Mouse (Mus musculus) midbrain, embryonic 12.5 days (tissue): ENCODE results near the gene Ccl28. TPM values are rescaled to one million over a fixed set of nuclear protein-coding genes. Genes with fewer than 3 reads are reported as not detected.
"Not testable (repeated sequence)": the region's sequence is repeated elsewhere in the genome, so short reads cannot be mapped to it uniquely, and the experiment has no call there.

ENCODE experiments used
- ATAC-seq: fragments of 200-750 bp; cut with Nextera tagmentation; 2 replicates; pipeline ENCODE4 v1.8.0; 2017; ENCODE audit warnings: low read depth, moderate TSS enrichment, moderate library complexity; ENCODE audit not compliant: low FRiP score
- H3K27ac ChIP-seq: fragments of 300-500 bp; sonication (generic); replicated peaks from 2 replicates; pipeline ENCODE4 v1.5.1; 2016; ENCODE audit warnings: mild to moderate bottlenecking
- H3K27me3 ChIP-seq: fragments of 300-500 bp; sonication (generic); 2 replicates; pipeline ENCODE4 v1.6.1; 2016; ENCODE audit warnings: mild to moderate bottlenecking
- H3K36me3 ChIP-seq: fragments of 300-500 bp; sonication (generic); 2 replicates; pipeline ENCODE4 v1.6.1; 2016
- H3K4me1 ChIP-seq: fragments of 300-500 bp; sonication (generic); 2 replicates; pipeline ENCODE4 v1.6.1; 2016
- H3K4me2 ChIP-seq: fragments of 300-500 bp; sonication (generic); replicated peaks from 2 replicates; pipeline ENCODE4 v1.6.1; 2016; ENCODE audit warnings: mild to moderate bottlenecking, moderate library complexity
- H3K4me3 ChIP-seq: fragments of 300-500 bp; sonication (generic); 2 replicates; pipeline ENCODE4 v1.5.1; 2016; ENCODE audit warnings: mild to moderate bottlenecking
- H3K9ac ChIP-seq: fragments of 300-500 bp; sonication (generic); replicated peaks from 2 replicates; pipeline ENCODE4 v1.6.1; 2016; ENCODE audit warnings: mild to moderate bottlenecking, moderate library complexity
- H3K9me3 ChIP-seq: fragments of 300-500 bp; sonication (generic); 2 replicates; pipeline ENCODE4 v1.6.1; 2016; ENCODE audit warnings: mild to moderate bottlenecking
- WGBS: fragments of 180-500 bp; shearing (Covaris S2); methylation state at CpG from one replicate; pipeline ENCODE4 v1.1.7; 2016; 5-methylcytosine and 5-hydroxymethylcytosine counted together
- polyA plus RNA-seq: library from polyadenylated mRNA; unstranded; fragments of >200 nt; fragmentation: Nextera tagmentation; extraction: Ambion mirVana; gene quantifications from 2 replicates; pipeline ENCODE4 v1.2.1, GENCODE M21; 2016

Gene Ccl28
- 0.04 and 0.31 TPM in 2 replicates for polyA plus RNA-seq

- no peaks in the 10 kb centered on the region for H3K27me3 ChIP-seq
- H3K9me3 ChIP-seq: no peaks in the 10 kb centered on the region
- no peak within 1 kb of the TSS for H3K4me3 ChIP-seq
- no peak within 1 kb of the TSS for H3K9ac ChIP-seq
- no peak within 1 kb of the TSS for H3K27ac ChIP-seq
- no peak for ATAC-seq
- H3K36me3 ChIP-seq: no peaks in the 10 kb centered on the region
- H3K4me2 ChIP-seq: no peak within 1 kb of the TSS
- H3K4me1 ChIP-seq: no peaks in the 10 kb centered on the region
- 88% methylated on average over 6 of the region's 6 CpGs for WGBS
These were observed at the start of gene Ccl28 for GRCm38 (mm10) chr13:119623634-119624033. Ccl28 (plus strand) TSS chr13:119623819.

DNA sequence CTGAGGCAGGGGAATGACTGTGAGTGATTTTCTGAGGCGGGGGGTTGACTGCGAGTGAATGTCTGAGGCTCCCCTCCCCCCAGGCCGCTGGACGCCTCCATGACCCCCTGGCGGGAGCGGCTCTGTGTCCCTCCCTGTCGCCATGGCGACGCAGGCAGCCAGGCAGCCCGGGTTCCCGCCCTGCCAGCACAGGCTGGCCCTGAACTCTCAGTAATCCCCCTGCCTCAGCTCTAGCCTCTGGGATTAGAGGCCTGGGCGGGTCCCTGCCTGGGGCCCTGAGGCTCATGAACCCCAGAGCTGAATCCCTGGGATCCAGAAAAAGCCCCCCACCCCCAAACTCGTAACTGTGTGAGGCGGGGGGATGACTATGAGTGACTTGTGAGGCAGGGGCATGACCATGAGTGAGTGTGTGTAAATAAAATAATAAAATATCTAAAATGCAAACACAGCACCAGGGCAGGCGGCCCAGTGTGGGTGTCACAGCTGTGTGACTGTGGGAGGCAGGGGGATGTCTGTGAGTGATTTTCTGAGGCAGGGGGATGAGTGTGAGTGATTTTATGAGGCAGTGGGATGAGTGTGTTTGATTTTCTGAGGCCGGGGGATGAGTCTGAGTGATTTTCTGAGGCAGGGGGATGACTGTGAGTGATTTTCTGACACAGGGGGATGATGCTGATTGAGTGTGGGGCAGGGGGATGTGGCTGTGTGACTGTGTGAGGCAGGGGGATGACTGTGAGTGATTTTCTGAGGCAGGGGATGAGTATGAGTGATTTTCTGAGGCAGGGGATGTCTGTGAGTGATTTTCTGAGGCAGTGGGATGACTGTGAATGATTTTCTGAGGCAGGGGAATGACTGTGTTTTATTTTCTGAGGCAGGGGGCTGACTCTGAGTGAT lies 27.1 kb upstream of the Ccl28 start:
- not testable (repeated sequence) for H3K4me3 ChIP-seq, H3K4me2 ChIP-seq, H3K36me3 ChIP-seq, H3K4me1 ChIP-seq, H3K27me3 ChIP-seq, H3K9ac ChIP-seq, H3K27ac ChIP-seq
- ATAC-seq: peak; percentile 90
- peaks cover 22% of the 10 kb centered on the region for H3K9me3 ChIP-seq
- WGBS: 73% methylated on average over 16 of the region's 16 CpGs

GRCm38 (mm10) chr13:119598466-119598865 lies 25.2 kb upstream of the Ccl28 start:
- H3K4me3 ChIP-seq, H3K9ac ChIP-seq, H3K27ac ChIP-seq, H3K27me3 ChIP-seq, H3K4me1 ChIP-seq, H3K4me2 ChIP-seq, H3K36me3 ChIP-seq, ATAC-seq: not testable (repeated sequence)
- peaks cover 25% of the 10 kb centered on the region for H3K9me3 ChIP-seq

- H3K4me3 ChIP-seq, H3K9ac ChIP-seq, H3K27me3 ChIP-seq, H3K4me1 ChIP-seq, ATAC-seq, H3K4me2 ChIP-seq, H3K36me3 ChIP-seq, H3K27ac ChIP-seq: not testable (repeated sequence)
- peaks cover 30% of the 10 kb centered on the region for H3K9me3 ChIP-seq
- 70% methylated on average over 12 of the region's 12 CpGs for WGBS
These were observed 24.6 kb upstream of the Ccl28 start for GRCm38 (mm10) chr13:119599066-119599465.

GRCm38 (mm10) chr13:119599498-119599897 lies 24.1 kb upstream of the Ccl28 start:
- H3K4me3 ChIP-seq, H3K36me3 ChIP-seq, ATAC-seq, H3K27ac ChIP-seq, H3K4me1 ChIP-seq, H3K4me2 ChIP-seq, H3K9ac ChIP-seq, H3K27me3 ChIP-seq: not testable (repeated sequence)
- 62% methylated on average over 2 of the region's 2 CpGs for WGBS
- H3K9me3 ChIP-seq: peaks cover 33% of the 10 kb centered on the region

- not testable (repeated sequence) for H3K9ac ChIP-seq, H3K4me1 ChIP-seq, H3K27me3 ChIP-seq, H3K27ac ChIP-seq, ATAC-seq, H3K36me3 ChIP-seq, H3K4me2 ChIP-seq, H3K4me3 ChIP-seq
- H3K9me3 ChIP-seq: peaks cover 36% of the 10 kb centered on the region
These were observed 23.5 kb upstream of the Ccl28 start for GRCm38 (mm10) chr13:119600166-119600565.

GRCm38 (mm10) chr13:119602688-119603331 lies 20.8 kb upstream of the Ccl28 start:
- H3K9ac ChIP-seq, H3K4me2 ChIP-seq, H3K27ac ChIP-seq, ATAC-seq, H3K27me3 ChIP-seq, H3K4me3 ChIP-seq, H3K36me3 ChIP-seq, H3K4me1 ChIP-seq: not testable (repeated sequence)
- 54% methylated on average over 13 of the region's 13 CpGs for WGBS
- H3K9me3 ChIP-seq: peaks cover 24% of the 10 kb centered on the region

GRCm38 (mm10) chr13:119603890-119604289 lies 19.7 kb upstream of the Ccl28 start:
- H3K27ac ChIP-seq, H3K36me3 ChIP-seq, ATAC-seq, H3K4me2 ChIP-seq, H3K9ac ChIP-seq, H3K27me3 ChIP-seq, H3K4me3 ChIP-seq, H3K4me1 ChIP-seq: not testable (repeated sequence)
- WGBS: 94% methylated on average over 8 of the region's 8 CpGs
- peaks cover 17% of the 10 kb centered on the region for H3K9me3 ChIP-seq

- H3K9ac ChIP-seq, H3K27ac ChIP-seq, H3K36me3 ChIP-seq, H3K4me3 ChIP-seq, H3K27me3 ChIP-seq, H3K4me2 ChIP-seq, H3K4me1 ChIP-seq: not testable (repeated sequence)
- H3K9me3 ChIP-seq: peaks cover 15% of the 10 kb centered on the region
- ATAC-seq: peak; percentile 21; the same call in 1 of the 2 replicates
- WGBS: 90% methylated on average over 8 of the region's 9 CpGs
These were observed 19.3 kb upstream of the Ccl28 start for GRCm38 (mm10) chr13:119604322-119604721.

GRCm38 (mm10) chr13:119618841-119619240 lies 4.8 kb upstream of the Ccl28 start:
- 94% methylated on average over 3 of the region's 3 CpGs for WGBS
- Histone ChIP-seq H3K9me3 (no peaks in the 10 kb centered on the region), H3K27ac (no peak overlapping the region), H3K4me3 (no peak overlapping the region), H3K9ac (no peak overlapping the region), H3K36me3 (no peaks in the 10 kb centered on the region), H3K4me2 (no peak overlapping the region), H3K27me3 (no peaks in the 10 kb centered on the region), H3K4me1 (no peaks in the 10 kb centered on the region)
- ATAC-seq: no peak

DNA sequence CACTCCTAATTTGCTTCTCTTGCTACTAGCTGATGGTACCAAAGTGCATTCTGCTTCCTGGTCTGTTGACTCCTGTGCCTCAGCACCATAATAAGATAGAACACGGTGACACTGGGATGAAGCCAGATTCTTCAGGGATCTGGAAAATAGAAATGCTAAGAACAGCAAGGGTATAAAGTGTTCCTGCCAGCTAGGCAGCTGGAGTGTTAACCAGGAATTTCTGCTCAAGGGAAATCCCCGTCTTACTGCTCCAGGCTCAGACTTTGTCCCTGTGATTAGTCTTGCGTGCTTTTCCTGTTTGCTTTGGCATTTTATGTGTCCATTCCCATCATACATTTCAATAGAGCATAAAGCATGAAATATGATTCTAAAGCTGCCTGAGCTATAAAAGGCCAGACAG lies 3.9 kb upstream of the Ccl28 start:
- Histone ChIP-seq H3K9me3 (no peaks in the 10 kb centered on the region), H3K4me2 (no peak overlapping the region), H3K27ac (no peak overlapping the region), H3K4me1 (no peaks in the 10 kb centered on the region), H3K4me3 (no peak overlapping the region), H3K9ac (no peak overlapping the region), H3K36me3 (no peaks in the 10 kb centered on the region), H3K27me3 (no peaks in the 10 kb centered on the region)
- WGBS: 87% methylated on average over 3 of the region's 3 CpGs
- no peak for ATAC-seq

GRCm38 (mm10) chr13:119625952-119626351 lies 2.3 kb downstream of the Ccl28 start:
- H3K27ac ChIP-seq, H3K36me3 ChIP-seq, H3K4me3 ChIP-seq, H3K9ac ChIP-seq, ATAC-seq, H3K9me3 ChIP-seq, H3K4me1 ChIP-seq, H3K4me2 ChIP-seq, H3K27me3 ChIP-seq: not testable (repeated sequence)
- 83% methylated on average over 5 of the region's 5 CpGs for WGBS
